Mouse (Mus musculus) urinary bladder, adult 18-20 months (tissue): ENCODE results near the gene Pih1d1.
A peak's percentile ranks its signal among the peaks of the same experiment; 100 is the strongest.
"Not testable (repeated sequence)": the region's sequence is repeated elsewhere in the genome, so short reads cannot be mapped to it uniquely, and the experiment has no call there.

Source experiments
- DNase-seq, 2 experiments: peaks; one replicate each; pipeline ENCODE4 v3.0.0; 2022; ENCODE audit warnings: low spot score in 2 of 2, mixed read lengths in 2 of 2

The Pih1d1 gene

GRCm38 (mm10) chr7:45167761-45168445 lies 13.8 kb downstream of the Pih1d1 start:
- no peak for DNase-seq

GRCm38 (mm10) chr7:45168656-45169055 lies 14.6 kb downstream of the Pih1d1 start:
- DNase-seq: no peak

DNA sequence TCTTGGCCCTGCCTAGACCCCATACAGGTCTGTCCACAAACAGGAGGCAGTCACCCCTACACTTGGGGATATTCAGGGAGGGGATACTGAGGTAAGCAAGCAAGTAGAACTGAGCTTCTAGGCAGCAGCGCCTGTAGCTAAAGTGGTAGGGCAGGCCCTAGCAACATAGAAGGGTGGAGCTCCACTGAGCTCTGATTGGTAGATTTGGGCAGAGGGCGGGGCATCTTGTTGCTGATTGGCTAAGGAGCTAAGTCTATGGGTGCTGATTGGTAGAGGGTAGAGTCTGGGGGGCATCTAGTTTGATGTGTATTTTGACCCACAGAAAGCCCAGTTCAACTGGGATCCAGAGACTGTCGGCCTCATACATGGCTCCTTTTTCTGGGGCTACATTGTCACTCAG lies 15.4 kb downstream of the Pih1d1 start:
- no peak for DNase-seq

- DNase-seq: no peak
These were observed 18.9 kb downstream of the Pih1d1 start for GRCm38 (mm10) chr7:45172974-45173373.

DNA sequence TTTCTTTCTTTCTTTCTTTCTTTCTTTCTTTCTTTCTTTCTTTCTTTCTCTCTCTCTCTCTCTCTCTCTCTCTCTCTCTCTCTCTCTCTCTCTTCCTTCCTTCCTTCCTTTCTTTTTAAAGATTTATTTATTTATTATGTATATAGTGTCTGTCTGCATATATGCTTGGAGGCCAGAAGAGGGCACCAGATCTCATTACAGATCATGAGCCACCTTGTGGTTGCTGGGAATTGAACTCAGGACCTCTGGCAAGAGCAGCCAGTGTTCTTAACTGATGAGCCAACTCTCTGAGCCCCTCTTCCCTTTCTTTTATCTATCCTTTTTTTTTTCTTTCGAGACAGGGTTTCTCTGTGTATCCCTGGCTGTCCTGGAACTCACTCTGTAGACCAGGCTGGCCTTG lies 19.7 kb downstream of the Pih1d1 start:
- not testable (repeated sequence) for DNase-seq

DNA sequence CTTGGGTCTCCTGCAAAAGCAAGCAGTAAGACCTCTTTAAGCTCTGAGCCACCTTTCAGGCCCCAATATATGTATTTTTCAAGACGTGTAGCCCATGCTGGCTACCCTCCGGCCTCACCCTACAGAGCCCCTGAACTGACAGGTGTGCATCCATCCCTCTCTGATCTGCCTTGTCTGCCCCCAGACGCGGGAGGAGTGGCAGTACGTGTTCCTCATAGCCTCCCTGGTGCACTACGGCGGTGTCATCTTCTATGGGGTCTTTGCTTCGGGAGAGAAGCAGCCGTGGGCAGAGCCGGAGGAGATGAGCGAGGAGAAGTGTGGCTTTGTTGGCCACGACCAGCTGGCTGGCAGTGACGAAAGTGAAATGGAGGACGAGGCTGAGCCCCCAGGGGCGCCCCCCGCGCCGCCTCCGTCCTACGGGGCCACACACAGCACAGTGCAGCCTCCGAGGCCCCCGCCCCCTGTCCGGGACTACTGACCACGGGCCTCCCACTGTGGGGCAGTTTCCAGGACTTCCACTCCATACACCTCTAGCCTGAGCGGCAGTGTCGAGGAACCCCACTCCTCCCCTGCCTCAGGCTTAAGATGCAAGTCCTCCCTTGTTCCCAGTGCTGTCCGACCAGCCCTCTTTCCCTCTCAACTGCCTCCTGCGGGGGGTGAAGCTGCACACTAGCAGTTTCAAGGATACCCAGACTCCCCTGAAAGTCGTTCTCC lies 20.6 kb downstream of the Pih1d1 start:
- DNase-seq: no peak

DNA sequence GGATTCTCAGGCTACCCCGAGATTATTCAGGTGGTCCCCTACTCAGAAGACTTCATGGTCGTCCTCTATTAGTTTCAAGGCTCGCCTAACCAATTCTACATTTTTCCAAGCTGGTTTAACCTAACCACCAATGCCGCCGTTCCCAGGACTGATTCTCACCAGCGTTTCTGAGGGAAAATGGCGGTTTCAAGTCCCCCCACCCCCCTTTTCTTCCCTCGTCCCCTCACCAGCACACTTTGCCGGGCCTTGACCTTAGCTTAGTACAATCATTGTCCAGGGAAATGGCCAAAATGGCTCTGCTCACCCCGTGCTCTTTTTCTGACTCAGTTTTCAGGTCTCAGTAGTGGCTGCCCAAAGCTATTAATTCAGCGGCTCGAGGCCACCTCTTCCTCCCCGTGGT lies 21.3 kb downstream of the Pih1d1 start:
- DNase-seq: no peak

- no peak for DNase-seq
These were observed 21.8 kb downstream of the Pih1d1 start for GRCm38 (mm10) chr7:45175929-45176328.

DNA sequence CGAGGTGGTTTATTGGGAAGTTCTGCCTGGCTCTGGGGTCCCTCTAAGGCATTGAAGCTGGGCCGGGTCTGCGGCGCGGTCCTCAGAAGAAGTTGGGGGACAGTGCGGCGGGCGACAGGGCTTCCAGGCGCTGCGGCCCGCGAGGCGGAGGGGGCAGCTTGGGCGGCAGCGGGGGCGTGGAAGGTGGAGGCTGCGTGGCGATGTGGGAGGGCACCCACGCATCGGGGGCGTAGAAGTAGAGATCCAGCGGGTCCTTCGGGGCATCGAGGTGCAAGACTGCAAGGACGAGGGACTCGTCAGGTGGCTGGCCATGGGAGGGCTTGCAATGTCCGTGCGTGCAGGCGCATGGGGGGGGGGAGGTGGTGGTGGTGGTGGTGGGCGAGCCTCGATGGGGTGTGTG lies 22.3 kb downstream of the Pih1d1 start:
- DNase-seq: no peak

GRCm38 (mm10) chr7:45178550-45178949 lies 24.4 kb downstream of the Pih1d1 start:
- no peak for DNase-seq

- no peak for DNase-seq
These were observed 25.4 kb downstream of the Pih1d1 start, which contains the start of gene Gfy for GRCm38 (mm10) chr7:45179469-45179868. Gene Gfy (minus strand): TSS chr7:45179569.

DNA sequence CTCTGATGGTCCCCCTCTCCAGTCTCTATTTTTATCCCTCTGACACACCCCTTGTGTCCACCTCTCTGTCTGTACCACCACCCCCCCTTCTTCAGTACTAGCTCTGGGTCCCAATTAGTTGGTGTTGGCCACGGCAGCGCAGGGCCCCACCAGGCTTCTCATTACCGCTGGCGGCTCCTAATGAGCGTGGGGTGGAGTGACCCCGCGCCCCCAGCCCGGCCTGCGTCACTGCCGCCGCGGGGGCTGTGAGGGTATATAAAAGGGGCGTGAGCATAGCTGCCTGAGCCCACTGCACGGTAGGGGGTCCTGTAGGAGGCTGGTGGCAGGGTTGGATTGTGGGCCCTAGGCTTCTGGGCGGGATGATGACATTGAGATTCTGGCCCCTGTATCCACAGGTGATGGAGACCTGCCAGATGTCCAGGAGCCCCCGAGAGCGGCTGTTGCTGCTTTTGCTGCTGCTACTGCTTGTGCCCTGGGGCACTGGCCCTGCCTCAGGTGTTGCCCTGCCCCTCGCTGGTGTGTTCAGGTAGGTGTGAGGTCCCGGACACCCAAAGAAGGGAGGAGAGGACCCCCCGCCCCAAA lies 26.9 kb downstream of the Pih1d1 start, which contains the start of gene Pth2:
Gene Pth2 (plus strand): TSS at position 100 of the 582 bp plus-strand sequence.
- no peak for DNase-seq

DNA sequence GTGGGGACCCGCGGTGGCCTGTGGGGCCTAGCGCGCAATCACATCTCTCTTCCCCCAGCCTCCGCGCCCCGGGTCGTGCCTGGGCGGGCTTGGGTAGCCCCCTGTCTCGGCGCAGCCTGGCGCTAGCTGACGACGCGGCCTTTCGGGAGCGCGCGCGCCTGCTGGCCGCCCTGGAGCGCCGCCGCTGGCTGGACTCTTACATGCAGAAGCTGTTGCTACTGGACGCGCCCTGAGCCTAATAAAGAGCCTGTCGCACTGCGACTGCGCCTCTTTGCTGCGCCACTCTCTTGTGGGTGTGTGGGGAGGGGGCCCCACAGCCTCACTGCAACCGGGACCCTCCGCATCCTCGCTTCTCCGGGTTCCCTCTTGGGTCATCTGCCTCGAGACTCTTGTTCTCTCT lies 27.4 kb downstream of the Pih1d1 start:
- no peak for DNase-seq

DNA sequence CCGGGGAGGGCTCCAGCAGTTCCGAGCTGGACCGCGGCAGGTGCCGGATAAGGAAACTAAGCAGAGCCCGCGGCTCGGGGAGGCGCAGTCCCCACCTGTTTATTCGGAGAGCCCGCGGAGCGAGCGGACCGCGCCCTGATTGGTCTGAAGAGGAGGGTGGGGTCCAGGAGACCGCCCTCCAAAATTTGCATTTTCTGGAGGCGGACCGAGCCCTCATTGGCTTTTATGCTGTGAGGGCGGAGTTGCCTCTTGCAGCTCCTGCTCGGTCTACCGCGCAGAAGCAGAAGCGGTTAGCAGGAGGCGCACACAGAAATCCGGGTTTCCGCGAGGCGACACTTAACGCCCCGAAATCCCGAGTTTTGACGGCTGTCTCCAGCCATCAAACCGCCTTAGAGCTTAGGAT lies 28.1 kb downstream of the Pih1d1 start:
- peak; percentile 76 to 88 for DNase-seq

DNA sequence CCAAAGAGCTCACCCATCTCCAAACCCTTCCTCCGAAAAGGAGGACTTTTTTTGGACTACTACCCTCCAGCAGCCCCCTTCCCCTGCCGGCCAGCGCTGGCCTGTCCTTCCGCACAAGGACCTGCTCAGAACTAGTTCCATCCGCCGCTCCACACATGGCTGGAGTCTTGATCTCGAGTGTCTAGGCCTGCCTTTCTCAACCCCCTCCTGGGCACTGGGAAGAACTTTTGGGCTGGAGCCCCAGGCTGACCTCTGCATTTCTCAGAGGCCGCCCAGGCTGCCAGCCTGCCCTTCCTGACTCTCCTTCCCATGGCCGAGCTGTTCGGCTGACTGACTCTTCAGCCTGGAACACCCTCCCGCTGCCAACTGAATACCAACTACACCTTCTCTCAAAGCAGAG lies 28.5 kb downstream of the Pih1d1 start:
- no peak for DNase-seq

- no peak for DNase-seq
These were observed 29.6 kb downstream of the Pih1d1 start for GRCm38 (mm10) chr7:45183672-45184071.

GRCm38 (mm10) chr7:45185921-45186320 lies 31.8 kb downstream of the Pih1d1 start:
- no peak for DNase-seq

- DNase-seq: no peak
These were observed 35.5 kb downstream of the Pih1d1 start for GRCm38 (mm10) chr7:45189600-45189999.

DNA sequence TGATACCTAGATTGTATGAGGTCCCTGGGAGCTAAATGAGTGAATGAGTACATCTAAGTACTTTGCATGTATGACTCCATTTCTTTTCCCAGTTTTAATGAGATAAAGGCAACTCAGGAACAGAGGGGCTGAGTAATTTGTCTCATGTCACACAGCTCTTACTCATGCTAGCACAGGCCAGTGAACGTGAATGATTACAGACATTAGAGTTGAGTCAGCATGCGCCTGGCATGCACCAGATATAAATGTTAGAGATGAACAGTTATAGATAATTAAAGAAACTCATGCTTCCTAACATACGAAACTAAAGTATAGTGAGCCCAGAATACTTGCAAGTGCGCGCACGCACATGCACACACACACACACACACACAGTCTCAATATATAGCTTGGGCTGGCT lies 36.1 kb downstream of the Pih1d1 start:
- DNase-seq: no peak

DNA sequence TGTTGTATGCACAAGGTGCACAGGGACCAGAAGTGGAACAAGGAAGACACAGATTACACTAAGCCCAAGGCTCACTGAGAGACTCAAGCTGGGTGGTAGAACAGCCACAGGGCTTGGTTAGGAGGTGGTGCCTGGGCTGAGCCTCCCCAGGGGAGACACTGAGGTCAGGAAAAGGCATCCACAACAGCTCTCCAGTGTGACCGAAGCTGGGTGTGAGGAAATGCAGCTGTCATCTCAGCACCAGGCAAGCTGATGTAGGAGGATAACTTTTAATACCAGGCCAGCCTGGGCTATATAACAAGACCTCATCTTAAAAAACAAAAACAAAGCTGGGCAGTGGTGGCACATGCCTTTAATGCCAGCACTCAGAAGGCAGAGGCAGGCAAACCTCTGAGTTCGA lies 37.1 kb downstream of the Pih1d1 start:
- no peak for DNase-seq

GRCm38 (mm10) chr7:45191803-45192363 lies 37.8 kb downstream of the Pih1d1 start:
- no peak for DNase-seq

- DNase-seq: no peak
These were observed 38.6 kb downstream of the Pih1d1 start for GRCm38 (mm10) chr7:45192585-45193310.
